Mouse (Mus musculus) intestine, postnatal 0 days (tissue): ENCODE data around the gene Tigit. TPM values are rescaled to one million over a fixed set of nuclear protein-coding genes. Genes with fewer than 3 reads are reported as not detected.

Experiments
- ATAC-seq: fragments of 200-750 bp; cut with Nextera tagmentation; 2 replicates; pipeline ENCODE4 v1.8.0; 2017; ENCODE audit warnings: mild to moderate bottlenecking, moderate TSS enrichment, moderate library complexity
- H3K27ac ChIP-seq: fragments of 300-500 bp; sonication (generic); 2 replicates; pipeline ENCODE4 v1.5.1; 2014; ENCODE audit warnings: mild to moderate bottlenecking, low read depth, low read length, moderate library complexity
- H3K27me3 ChIP-seq: fragments of 300-500 bp; sonication (generic); replicated peaks from 2 replicates; pipeline ENCODE4 v1.6.1; 2014; ENCODE audit warnings: low read length, mixed read lengths; ENCODE audit not compliant: control insufficient read depth, insufficient read depth
- H3K36me3 ChIP-seq: fragments of 300-500 bp; sonication (generic); 2 replicates; pipeline ENCODE4 v1.6.1; 2014; ENCODE audit warnings: mild to moderate bottlenecking, moderate library complexity; ENCODE audit not compliant: control insufficient read depth, insufficient read depth
- H3K4me1 ChIP-seq: fragments of 300-500 bp; sonication (generic); replicated peaks from 2 replicates; pipeline ENCODE4 v1.6.1; 2014; ENCODE audit warnings: antibody characterized with exemption, low read length, mixed read lengths; ENCODE audit not compliant: control insufficient read depth, insufficient read depth
- H3K4me2 ChIP-seq: fragments of 300-500 bp; sonication (generic); replicated peaks from 2 replicates; pipeline ENCODE4 v1.6.1; 2014; ENCODE audit warnings: low read depth, mild to moderate bottlenecking, moderate library complexity
- H3K4me3 ChIP-seq: fragments of 300-500 bp; sonication (generic); 2 replicates; pipeline ENCODE4 v1.5.1; 2014; ENCODE audit warnings: low read depth, low read length
- H3K9ac ChIP-seq: fragments of 300-500 bp; sonication (generic); 2 replicates; pipeline ENCODE4 v1.6.1; 2014; ENCODE audit warnings: mild to moderate bottlenecking, low read depth, low read length
- H3K9me3 ChIP-seq: fragments of 300-500 bp; sonication (generic); 2 replicates; pipeline ENCODE4 v1.6.1; 2016; ENCODE audit warnings: mixed run types; ENCODE audit not compliant: control insufficient read depth
- CTCF ChIP-seq: sonication (generic); IDR thresholded peaks from 2 replicates; pipeline ENCODE4 v1.5.1; 2016; ENCODE audit warnings: low read depth, mild to moderate bottlenecking, control low read depth, antibody characterized with exemption, moderate library complexity
- WGBS: fragments of 180-500 bp; shearing (Covaris S2); extraction: QIAGEN DNeasy Blood & Tissue Kit; methylation state at CpG from one replicate; pipeline ENCODE4 v1.1.7; 2014; 5-methylcytosine and 5-hydroxymethylcytosine counted together
- polyA plus RNA-seq: library from polyadenylated mRNA; unstranded; fragments of >200 nt; fragmentation: Nextera tagmentation; extraction: Ambion mirVana; gene quantifications from 2 replicates; pipeline ENCODE4 v1.2.1, GENCODE M21; 2015

The Tigit gene
- polyA plus RNA-seq, 1 experiment from 2014 or later = not detected

GRCm38 (mm10) chr16:43708335-43709061, 44.6 kb upstream of the Tigit start:
- H3K4me2 ChIP-seq = no peak overlapping the region
- no peaks in the 10 kb centered on the region for H3K4me1 ChIP-seq
- H3K36me3 ChIP-seq = no peaks in the 10 kb centered on the region
- no peak overlapping the region for H3K27ac ChIP-seq
- H3K9ac ChIP-seq = no peak overlapping the region
- ATAC-seq = no peak
- no peak for TF ChIP-seq CTCF
- H3K4me3 ChIP-seq = no peak overlapping the region
- H3K9me3 ChIP-seq = no peaks in the 10 kb centered on the region
- WGBS = 54% methylated on average over 13 of the region's 13 CpGs
- no peaks in the 10 kb centered on the region for H3K27me3 ChIP-seq

GRCm38 (mm10) chr16:43701765-43702504, 38.0 kb upstream of the Tigit start:
- Histone ChIP-seq H3K4me3 (no peak overlapping the region), H3K36me3 (no peaks in the 10 kb centered on the region), H3K9me3 (no peaks in the 10 kb centered on the region), H3K27me3 (no peaks in the 10 kb centered on the region), H3K4me1 (no peaks in the 10 kb centered on the region), H3K4me2 (no peak overlapping the region), H3K9ac (no peak overlapping the region), H3K27ac (no peak overlapping the region)
- no peak for TF ChIP-seq CTCF
- 59% methylated on average over 14 of the region's 14 CpGs for WGBS
- ATAC-seq = no peak

- H3K36me3 ChIP-seq = no peaks in the 10 kb centered on the region
- H3K4me2 ChIP-seq = no peak overlapping the region
- no peaks in the 10 kb centered on the region for H3K27me3 ChIP-seq
- no peak overlapping the region for H3K4me3 ChIP-seq
- no peak overlapping the region for H3K27ac ChIP-seq
- H3K9ac ChIP-seq = no peak overlapping the region
- no peaks in the 10 kb centered on the region for H3K9me3 ChIP-seq
- H3K4me1 ChIP-seq = no peaks in the 10 kb centered on the region
- no peak for ATAC-seq
- TF ChIP-seq CTCF = no peak
- 89% methylated on average over 8 of the region's 8 CpGs for WGBS
These were observed 36.6 kb upstream of the Tigit start for GRCm38 (mm10) chr16:43700575-43700974.

GRCm38 (mm10) chr16:43698735-43699649, 35.0 kb upstream of the Tigit start:
- Histone ChIP-seq H3K36me3 (no peaks in the 10 kb centered on the region), H3K4me3 (no peak overlapping the region), H3K27ac (no peak overlapping the region), H3K4me2 (no peak overlapping the region), H3K9ac (no peak overlapping the region), H3K27me3 (no peaks in the 10 kb centered on the region), H3K9me3 (no peaks in the 10 kb centered on the region), H3K4me1 (no peaks in the 10 kb centered on the region)
- no peak for ATAC-seq
- WGBS = 75% methylated on average over 14 of the region's 14 CpGs
- TF ChIP-seq CTCF = no peak

- no peak overlapping the region for H3K9ac ChIP-seq
- TF ChIP-seq CTCF = no peak
- no peaks in the 10 kb centered on the region for H3K36me3 ChIP-seq
- H3K9me3 ChIP-seq = no peaks in the 10 kb centered on the region
- no peaks in the 10 kb centered on the region for H3K4me1 ChIP-seq
- no peaks in the 10 kb centered on the region for H3K27me3 ChIP-seq
- no peak overlapping the region for H3K4me2 ChIP-seq
- 92% methylated on average over 7 of the region's 7 CpGs for WGBS
- no peak overlapping the region for H3K4me3 ChIP-seq
- no peak overlapping the region for H3K27ac ChIP-seq
- ATAC-seq = no peak
These were observed 33.8 kb upstream of the Tigit start for GRCm38 (mm10) chr16:43697772-43698171.

- H3K36me3 ChIP-seq = no peaks in the 10 kb centered on the region
- no peak overlapping the region for H3K27ac ChIP-seq
- no peak overlapping the region for H3K4me2 ChIP-seq
- 77% methylated on average over 7 of the region's 7 CpGs for WGBS
- H3K9me3 ChIP-seq = no peaks in the 10 kb centered on the region
- H3K27me3 ChIP-seq = no peaks in the 10 kb centered on the region
- H3K4me1 ChIP-seq = no peaks in the 10 kb centered on the region
- no peak overlapping the region for H3K4me3 ChIP-seq
- no peak for ATAC-seq
- no peak overlapping the region for H3K9ac ChIP-seq
- TF ChIP-seq CTCF = no peak
These were observed 31.9 kb upstream of the Tigit start for GRCm38 (mm10) chr16:43695852-43696251.
